Mouse (Mus musculus) kidney, adult 8-10 months (tissue): Measurements from ENCODE around the gene Higd1c.
A peak's percentile ranks its signal among the peaks of the same experiment; 100 is the strongest.

Source experiments
- DNase-seq, 2 experiments: peaks; one replicate each; pipeline ENCODE4 v3.0.0; 2022

Gene Higd1c

DNA sequence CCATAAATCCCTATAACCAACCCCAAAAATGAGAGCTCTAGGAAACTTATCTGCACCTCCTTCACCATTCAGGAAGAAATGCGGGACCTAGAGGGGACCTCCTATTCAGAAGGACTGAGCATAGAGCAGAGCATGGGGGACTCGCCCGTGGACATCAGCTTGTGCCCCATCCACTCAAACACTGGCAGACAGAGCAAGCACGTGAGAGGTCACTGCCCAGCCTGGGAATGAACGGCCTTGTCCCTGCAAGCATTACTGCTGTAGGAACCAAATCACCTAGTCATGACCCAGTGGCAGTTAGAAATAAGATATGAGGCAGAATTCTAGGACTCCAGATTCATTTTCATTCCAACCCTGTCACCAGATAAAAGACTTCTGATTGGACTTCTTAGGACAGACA, 47.4 kb downstream of the Higd1c start:
- DNase-seq: no peak

DNA sequence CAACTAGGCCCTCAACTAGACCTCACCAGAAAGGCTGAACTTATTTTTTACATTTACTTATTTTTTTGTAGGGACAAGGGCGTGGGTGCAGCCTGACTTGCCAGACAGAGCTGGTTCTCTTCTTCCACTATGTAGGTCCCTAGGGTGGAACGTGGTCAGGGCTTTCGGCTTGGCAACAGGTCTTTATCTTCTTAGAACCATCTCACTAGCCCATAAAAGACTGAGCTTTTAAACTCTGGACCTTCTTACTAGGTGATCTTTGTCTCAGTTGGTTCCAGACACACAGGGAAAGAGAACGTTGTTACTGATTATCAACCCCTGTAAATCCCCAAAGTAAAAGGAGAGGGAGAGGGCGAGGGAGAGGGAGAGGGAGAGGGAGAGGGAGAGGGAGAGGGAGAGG, 49.0 kb downstream of the Higd1c start:
- DNase-seq: no peak

DNA sequence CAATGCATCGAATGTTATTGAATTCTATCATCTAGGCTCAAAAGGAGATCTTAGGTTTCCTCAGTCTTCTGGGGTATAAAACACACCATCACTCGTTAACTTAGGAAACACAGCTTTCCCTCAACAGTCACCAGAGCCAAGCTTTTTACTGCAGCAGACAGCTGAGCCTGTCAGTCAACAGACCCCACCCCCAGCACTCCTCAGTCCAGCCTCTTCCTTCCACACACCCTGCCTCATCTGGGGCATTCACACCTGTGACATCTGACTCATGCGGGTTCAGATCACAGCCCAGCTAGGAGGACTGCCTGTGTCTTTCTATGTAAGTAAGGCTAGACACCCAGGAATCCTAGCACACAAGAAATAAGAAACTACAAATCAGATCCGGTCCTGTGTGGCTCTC, 49.7 kb downstream of the Higd1c start:
- peak in 1 of 2 experiments; percentile 46 for DNase-seq

DNA sequence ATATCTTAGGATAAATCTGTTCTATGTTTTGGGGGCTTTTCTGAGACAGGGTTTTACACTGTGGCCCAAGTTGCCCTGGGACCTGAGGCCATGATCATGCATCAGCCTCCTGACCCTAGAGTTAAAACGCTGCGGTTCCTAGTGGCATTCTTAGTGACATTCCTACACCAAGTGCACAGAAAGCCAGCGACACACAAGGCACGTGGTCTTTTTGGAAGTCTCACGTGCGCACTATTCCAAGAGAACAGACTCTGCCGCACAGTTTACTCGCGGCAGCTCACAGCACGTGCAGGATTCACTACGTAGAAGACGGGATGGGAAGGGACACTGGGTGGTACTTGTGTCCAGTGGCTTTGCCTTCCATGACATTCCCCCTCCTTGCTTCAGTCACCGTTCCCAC, 50.6 kb downstream of the Higd1c start:
- no peak for DNase-seq

DNA sequence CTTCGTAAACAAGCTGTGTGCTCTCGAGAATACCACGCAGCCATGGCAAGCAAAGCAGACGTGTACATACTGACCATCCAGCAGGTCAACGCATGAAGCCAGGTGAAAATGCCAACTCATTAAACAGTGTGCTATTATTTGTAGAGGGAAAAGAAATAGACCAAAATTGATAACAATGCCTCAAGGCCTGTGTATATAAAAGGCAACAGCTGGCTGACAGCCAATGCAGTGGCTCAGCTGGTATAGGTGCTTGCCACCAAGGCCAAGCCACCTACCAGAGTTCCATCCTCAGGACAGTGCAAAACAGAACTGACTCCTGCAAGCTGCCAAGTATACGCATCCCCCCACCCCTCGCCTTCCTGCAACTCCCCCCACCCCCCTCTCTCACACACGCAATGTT, 51.3 kb downstream of the Higd1c start:
- no peak for DNase-seq

DNA sequence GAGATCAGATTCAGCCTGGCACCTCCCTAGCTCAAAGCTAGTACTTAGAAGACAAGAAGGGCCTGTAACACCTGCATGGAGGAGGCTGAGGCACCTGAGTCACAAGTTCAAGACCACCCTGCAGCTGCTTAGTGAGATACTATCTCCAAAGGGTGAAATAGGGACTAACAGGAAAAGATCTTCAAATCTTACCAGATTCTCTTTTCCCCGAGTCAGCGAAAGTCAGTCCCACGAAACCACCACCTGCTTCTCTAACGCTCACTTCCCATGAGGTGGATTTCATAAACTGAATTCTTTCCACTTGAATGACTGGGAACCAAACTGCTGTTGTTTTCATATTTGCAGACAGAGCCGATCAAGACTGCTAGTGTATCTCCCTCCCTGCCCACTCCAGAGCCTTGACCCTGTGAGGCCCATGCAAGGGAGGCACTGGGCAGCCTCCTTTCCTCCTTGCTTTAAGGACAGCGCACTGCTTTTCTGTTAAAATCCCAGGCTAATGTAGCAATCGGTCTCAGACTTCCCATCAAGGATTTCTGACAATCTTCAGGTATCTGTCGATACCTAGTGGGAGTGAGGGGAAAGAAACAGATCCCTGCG, 53.6 kb downstream of the Higd1c start:
- no peak for DNase-seq

DNA sequence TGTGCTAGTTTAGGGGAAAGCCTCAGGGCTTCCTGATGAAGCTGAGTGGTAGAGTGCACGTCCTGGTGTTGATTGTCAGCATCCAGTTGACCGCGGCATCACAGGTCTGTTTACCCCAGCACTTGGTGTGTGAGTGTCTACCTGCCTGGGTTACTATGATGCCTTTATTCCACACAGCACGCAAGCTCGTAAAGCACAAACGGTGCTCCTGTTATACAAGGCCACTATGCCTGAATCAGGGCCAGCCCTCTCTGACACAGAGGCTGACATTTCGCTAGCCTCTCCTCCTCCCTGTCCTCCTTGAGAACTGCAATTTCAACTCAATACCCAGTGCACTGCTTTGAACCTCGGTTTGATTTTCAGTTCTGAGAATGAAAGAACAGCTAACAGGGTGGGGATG, 55.0 kb downstream of the Higd1c start:
- no peak for DNase-seq

DNA sequence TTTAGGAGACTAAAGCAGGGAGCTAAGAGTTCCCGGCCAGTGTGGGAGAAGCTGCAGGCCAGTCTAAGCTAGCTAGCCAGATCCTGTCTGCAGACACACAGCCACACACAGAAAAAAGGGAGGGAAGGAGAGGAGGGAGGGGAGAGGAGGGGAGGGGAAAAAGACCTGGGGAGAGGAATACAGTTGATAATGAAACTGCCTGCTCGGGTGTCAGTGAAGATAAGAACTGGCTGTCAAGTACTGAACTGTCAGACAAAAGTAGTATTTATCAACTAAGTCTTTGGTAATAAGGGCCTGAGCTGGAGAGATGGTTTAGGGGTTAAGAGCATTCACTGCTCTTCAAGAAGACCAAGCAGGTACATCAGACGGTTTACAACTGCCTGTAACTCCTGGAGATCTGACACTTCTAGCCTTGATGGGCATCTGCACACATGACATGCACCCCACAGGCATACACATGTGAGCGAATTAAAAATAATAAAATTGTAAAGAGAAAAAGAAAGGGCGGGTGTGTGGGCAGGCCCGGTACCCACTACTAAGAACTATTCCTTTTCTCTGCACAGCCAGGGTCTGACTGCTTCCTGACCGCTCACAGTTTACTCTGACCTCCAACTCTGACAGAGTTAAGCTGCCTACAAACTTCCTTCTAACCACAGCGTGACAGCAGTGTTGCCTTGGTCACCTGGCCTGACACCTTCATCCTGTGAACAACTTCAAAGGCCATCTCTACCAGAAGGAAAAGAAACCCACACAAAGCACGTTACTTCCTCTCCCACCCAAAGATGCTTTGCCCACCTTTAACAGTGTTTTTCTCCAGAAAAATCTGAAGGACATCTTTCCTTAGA, 55.8 kb downstream of the Higd1c start:
- no peak for DNase-seq

DNA sequence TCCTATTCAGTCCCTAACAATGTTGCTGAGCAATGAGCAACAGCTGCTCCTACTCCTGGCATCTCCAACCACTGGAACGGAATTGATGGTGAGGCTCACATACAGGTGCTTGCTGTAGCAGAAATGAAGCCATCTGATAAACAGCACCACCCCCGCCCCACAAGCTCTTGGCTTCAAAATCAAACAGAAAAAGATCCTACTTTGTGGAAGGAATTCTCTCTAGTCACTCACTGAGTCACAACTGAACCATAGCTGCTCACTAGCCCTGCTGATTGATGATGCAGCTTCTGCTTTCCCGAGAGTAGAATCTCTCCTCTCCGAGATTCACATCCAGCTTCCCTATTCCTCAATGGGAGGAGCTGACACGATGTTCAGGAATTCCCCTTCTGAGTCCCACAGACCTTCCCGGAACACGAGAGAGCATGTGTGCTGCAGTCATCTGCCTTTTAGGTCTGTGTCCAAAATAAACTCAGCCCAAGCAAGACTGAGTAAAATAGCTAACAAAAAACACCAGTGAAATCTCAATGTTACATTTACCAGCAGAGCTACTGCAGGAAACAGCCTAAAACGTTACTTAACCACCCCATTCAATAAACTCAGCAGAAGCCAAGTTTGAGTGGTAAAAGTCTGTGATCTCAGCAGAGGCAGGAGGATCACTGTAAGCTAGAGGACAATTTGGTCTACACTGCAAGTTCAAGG, 56.9 kb downstream of the Higd1c start:
- no peak for DNase-seq

DNA sequence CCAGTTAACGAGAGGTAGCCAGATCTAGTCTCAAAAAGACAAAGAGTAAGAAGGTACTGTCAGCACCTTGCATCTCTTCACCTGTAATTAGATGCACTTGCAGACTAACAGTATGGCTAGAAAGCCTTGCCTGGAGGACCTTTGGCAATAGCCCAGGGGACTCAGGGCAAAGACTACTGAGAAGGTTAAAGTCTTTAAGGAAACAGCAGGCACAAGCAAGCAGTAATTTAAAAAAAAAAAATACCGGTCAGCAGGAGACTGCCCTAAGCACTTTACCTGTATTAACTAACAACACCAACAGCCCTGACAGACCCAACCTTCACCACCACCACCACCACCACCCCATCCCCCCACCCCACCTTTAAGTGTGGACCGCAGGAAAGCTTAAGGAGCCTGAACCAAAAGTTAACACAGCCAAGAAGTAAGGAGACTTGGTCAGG, 57.4 kb downstream of the Higd1c start, which contains the start of gene Gm5475:
Gm5475 (plus strand) TSS at position 390 of the 440 bp plus-strand sequence.
- DNase-seq: peak; percentile 79 to 88

DNA sequence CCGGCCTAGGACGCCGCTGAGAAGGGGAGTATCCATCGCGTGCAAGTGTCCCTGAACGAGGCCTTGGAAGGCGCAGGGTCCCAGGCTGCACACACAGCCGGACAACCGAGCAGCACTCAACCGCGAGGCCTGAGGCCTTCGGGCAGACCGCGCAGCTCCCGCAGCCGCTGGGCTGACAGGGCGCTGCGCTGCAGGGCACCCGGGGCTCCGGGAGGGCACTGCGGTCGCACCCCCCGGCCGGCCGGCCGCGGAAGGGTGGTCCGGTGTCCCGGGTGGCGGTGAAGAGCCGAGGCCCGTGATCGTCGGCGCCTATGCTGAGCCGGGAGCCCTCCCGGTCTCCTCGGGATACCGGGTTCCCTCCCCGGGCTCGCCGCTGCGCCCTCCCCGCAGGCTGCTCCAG, 58.1 kb downstream of the Higd1c start:
- DNase-seq: no peak

DNA sequence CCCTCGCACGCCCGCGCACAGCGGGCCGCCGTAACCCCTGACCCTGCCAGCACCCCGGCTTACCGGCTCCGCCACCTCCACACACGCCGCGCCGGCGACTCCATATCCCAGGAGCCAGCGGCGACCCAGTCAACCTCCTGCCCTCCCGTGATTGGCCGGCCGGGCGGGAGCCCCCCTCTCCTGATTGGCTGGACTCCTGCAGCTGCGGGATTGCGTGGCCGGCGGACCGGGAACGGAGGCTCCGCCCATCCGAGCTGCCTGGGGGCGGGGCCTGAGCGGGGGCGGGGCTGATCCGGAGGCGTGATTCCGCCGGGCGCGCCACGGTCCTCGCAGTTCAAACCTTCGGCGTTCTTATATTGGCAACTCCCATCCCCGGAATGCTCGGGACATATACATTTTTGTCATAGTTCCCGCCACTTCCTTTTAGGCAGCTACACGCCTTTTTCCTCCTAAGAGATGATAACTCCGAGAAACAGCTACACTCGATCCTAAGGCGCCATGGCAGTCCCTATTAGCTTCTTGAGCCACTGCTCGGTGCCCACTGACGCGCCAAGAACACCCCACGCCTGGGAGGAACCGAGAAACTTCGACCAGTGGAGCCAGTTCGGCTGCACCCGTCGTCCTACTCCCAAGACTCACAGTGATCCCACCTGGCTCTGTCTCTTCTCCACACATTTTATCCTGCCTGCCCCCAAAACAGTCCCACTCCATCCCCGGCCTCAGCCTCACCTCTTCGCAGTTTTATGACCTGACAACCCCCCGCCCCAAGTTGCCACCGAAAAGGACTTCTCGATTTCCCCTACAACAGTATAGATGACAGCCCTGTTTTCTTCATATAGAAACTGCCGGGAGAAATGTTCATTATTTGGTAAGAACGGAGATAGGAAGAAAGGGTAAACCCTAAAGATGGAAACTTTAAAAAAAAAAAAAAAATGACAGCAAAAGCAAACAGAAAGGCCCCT, 58.8 kb downstream of the Higd1c start:
- DNase-seq: peak; percentile 96

DNA sequence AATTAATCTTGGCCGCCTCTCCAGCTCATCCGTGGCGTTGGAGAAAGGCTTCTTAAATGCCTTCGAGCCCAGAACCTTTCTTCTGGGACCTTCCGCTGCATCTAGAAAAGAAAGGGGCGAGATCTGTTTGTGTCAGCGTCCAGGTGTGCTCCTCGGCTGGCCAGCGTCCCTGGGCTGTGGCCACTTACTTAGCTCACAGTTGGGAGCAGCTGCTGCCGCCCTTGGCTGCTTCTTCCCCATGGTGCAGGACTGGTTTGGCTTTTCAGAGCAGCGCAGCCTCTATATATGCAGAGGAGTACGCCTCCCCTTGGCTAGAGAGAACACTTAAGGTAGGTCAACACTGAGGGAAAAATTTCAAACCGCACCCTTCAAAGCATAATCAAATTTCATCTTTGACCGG, 59.6 kb downstream of the Higd1c start:
- DNase-seq: peak in 1 of 2 experiments; percentile 53

DNA sequence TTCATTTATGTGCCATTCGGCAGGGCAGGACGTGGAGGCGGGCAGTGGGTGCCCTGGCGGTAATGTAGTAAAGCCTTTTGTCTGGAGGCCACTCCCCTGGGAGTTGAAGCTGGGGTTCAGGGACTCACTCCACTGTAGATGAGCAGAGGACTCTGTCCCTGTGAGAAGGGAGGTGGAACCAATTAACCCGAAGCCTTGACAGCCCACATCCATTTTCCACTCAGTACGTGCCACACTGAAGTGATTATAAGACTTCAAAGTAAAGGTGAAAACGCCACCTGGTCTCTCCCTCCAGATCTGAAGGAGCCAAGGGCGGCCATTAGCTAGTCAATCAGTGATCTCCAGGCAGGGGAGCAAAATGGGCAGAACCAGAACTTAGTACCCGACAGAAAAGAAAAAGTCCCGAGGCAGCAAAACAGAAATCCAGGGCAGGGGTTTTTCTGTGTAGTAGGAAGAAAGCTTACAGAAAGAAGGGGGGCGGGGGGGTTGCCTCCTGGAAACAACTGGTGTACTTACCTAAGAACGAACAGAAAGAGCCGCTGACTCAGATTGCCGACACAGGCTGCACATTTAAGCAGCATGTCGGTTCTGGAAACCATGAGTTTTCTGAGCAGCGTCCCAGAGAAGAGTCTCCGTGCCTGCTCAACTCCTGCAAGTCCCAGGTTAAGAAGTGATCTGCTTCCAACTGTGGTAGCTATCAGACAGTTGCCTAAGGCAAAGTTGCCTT, 60.2 kb downstream of the Higd1c start, which contains the start of gene Slc11a2:
Slc11a2 (minus strand) TSS at position 677 of the 727 bp plus-strand sequence.
- peak; percentile 66 to 70 for DNase-seq

DNA sequence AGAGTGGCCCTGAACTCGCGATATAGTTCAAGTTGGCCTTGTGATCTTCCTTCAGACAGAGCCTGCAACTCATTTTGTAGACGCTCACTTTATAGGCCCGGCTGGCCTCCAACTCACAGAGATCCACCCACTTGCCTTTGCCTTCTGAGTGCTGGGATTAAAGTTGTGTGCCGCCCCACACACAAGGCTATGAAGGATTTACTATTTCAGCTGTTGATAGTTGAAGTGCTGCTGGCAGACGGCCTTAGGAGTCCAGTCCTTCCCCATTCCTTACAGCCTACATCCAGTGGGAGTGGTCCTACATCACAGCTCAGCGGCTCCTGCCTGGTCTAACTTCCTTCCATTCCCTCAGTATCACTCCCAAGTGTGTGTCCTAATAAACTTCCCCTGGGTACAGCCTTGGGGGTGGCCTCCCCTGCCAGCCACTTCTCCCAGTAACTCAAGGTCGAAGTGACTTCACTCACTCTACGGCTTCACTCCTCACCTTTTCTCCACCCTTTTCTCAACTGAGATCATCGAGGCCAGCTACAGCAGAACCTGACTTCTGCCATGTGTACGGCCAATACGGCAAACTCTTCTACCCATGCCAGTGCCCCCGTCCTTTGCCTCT, 64.1 kb downstream of the Higd1c start:
- DNase-seq: no peak

DNA sequence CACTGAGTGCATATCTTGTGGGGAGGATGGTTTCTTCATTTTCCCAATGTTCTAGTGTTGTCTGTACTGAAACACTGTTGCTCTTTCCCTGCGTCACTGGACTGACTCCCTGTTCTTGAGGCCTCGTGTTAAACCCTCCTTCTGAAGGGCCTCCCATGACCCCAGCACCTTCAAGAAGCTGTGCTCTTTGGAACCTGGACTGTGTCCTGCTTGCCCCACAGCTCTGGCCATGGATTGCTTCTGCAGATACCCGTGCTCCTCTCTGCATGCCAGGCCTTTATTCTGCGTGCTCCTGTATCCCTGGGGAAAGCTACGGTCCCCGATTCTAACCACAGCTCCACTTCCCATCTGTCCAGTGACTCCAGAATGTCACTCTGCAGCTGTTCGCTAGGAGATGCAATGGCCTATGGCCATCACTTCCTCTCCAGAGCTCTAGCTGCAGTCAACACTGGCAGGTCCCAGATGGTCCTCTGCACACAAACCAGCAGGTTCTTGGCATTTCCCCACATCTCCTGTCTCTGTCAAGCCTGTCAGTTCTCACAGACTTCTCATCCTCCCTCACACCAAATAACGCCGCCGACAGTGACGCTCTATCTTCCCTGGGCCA, 65.7 kb downstream of the Higd1c start:
- DNase-seq: peak; percentile 55 to 69

DNA sequence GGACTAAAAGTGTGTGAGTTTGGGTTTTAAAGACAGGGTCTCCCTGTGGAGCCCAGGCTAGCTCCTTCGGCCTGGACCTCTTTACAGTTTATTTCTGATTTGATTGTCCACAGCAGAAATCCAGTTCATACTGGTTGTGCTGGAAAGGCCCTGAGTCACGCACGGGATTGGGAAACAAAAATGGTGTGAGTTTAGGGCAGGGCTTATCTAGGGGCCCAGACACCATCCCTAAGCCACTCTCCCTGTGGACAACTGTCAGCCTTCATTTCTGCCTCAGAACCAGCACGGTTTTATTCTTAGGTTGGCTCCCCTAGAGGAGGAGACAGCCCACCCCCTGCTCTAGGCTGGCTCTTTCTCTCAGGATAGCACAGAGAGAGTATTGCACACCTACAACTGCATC, 68.9 kb downstream of the Higd1c start:
- DNase-seq: no peak
